Mouse (Mus musculus): ENCODE measurements around the gene Gm813.

The Gm813 gene

GRCm38 (mm10) chr16:58604680-58605079 lies 12.1 kb downstream of the Gm813 start:
- DNase-seq (ENCODE audit: low spot score in 2 of 2), result no peak

DNA sequence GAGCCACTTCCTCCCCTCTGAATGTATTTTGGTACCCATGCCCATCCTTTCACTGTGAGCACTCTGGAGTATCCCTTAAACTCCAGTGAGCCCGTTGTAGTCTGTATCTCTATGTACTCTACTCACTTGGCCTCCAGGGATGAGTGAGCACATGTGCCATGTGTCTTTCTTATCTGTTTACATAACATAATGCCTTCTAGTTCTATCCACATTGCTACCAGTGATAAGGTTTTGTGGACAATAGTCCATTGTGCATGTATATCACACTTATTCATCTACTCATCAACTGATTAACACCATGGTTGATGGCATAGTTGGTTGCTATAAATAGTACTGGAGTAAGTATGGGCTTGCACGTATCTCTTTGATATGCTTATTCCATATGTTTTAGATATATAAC lies 12.9 kb downstream of the Gm813 start:
- no peak for DNase-seq (ENCODE audit: low spot score in 2 of 2)

GRCm38 (mm10) chr16:58600846-58601245 lies 15.9 kb downstream of the Gm813 start:
- no peak for DNase-seq (ENCODE audit: low spot score in 2 of 2)

- DNase-seq (ENCODE audit: low spot score in 2 of 2), result no peak
Measured at GRCm38 (mm10) chr16:58591299-58591698, 25.5 kb downstream of the Gm813 start.

DNA sequence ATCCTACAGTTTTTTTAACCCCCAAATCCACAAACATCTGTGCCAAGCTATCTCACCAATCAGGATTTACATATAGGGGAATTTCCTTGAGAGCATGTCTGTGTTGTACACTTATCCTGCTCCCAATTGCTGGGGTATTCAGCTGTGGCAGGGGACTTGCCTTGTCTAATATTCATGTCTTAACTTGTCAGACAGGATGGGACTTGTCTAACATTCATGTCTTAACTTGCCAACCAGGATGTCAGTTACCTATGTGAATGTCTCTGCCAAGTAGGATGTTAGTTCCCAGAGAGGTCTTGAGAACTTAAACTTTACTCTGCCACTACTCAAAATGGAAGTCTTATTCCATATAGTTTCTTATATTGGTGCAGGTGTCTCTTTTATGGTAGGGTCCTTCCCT lies 27.3 kb downstream of the Gm813 start:
- no peak for DNase-seq (ENCODE audit: low spot score in 2 of 2)

GRCm38 (mm10) chr16:58573949-58574722 lies 42.6 kb downstream of the Gm813 start:
- no peak for DNase-seq (ENCODE audit: low spot score in 2 of 2)

DNA sequence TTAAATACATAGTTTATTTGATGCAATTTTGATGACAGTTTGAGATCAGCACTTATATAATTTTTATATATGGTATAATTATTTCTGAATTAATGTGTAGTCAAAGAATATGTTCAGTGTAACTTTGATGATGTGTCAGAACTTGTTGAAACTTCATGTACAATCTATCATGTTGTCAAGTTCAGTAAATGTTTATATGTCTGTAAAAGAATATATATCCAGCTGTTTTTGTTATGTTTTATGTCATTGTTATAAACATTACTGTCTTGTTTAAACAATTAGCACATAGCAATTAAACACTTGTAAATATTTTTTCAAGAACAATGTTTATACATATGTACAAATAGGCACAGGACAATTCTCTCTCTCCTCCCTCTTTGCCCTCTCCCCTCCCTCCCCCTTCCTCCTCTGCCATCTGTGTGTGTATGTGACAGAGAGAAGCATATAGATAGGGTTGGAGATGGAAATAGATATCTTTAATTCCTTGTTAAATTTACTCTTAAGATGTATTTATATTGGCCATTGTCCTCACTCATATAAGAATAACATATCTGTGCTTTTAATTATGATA lies 46.0 kb downstream of the Gm813 start:
- no peak for DNase-seq (ENCODE audit: low spot score in 2 of 2)
